In genomic region chr13:56734617-56735016, GRCm38 (mm10) we compare ENCODE assay signal across 20 mouse cellular contexts. TPM values are rescaled to one million over a fixed set of nuclear protein-coding genes. Genes with fewer than 3 reads are reported as not detected.
"Had no signal": no experiment of that assay in that cellular context is flagged by ENCODE, and none has a peak within 500 bp of the region (broad histone marks: within the 10 kb centered on the region; RNA-seq: fewer than 3 reads in every experiment).

No protein-coding gene starts in this region.

- H3K4me2 ChIP-seq: limb, embryonic 12.5 days; liver, embryonic 13.5 days; lung, embryonic 15.5 days; midbrain, embryonic 15.5 days; neural tube, embryonic 13.5 days had no signal

- H3K27ac ChIP-seq: kidney, postnatal 0 days; limb, embryonic 12.5 days; liver, embryonic 13.5 days; lung, embryonic 15.5 days; macrophage; midbrain, embryonic 10.5 days; midbrain, embryonic 15.5 days; neural tube, embryonic 13.5 days had no signal

- DNase-seq: kidney, postnatal 36 days; layer of hippocampus, adult 9-11 months; layer of hippocampus, postnatal 36 days; liver; liver, embryonic 13.5 days; liver, postnatal 0 days; lung, postnatal 14 days; retina, postnatal 1 day; right cerebral cortex, postnatal 4 days; spleen, adult 18-20 months; thymus, adult 2 months; thymus, postnatal 25 days had no signal

- H3K9me3 ChIP-seq: limb, embryonic 12.5 days; liver, embryonic 13.5 days; lung, embryonic 15.5 days; midbrain, embryonic 10.5 days; midbrain, embryonic 15.5 days; neural tube, embryonic 13.5 days had no signal

- H3K4me1 ChIP-seq: limb, embryonic 12.5 days; lung, embryonic 15.5 days; midbrain, embryonic 10.5 days; midbrain, embryonic 15.5 days; neural tube, embryonic 13.5 days had no signal

- H3K9ac ChIP-seq: limb, embryonic 12.5 days; liver, embryonic 13.5 days; liver, postnatal 0 days; lung, embryonic 15.5 days; midbrain, embryonic 15.5 days; neural tube, embryonic 13.5 days had no signal

- H3K4me3 ChIP-seq: limb, embryonic 12.5 days; liver, embryonic 13.5 days; lung, embryonic 15.5 days; midbrain, embryonic 10.5 days; midbrain, embryonic 15.5 days; neural tube, embryonic 13.5 days had no signal

- H3K27me3 ChIP-seq: limb, embryonic 12.5 days; liver, embryonic 13.5 days; lung, embryonic 15.5 days; midbrain, embryonic 15.5 days; neural tube, embryonic 13.5 days had no signal

- ATAC-seq: liver, postnatal 0 days; midbrain, embryonic 15.5 days had no signal

RNA-seq across cellular contexts. Expression of gene Gm45623, which starts 19.0 kb away (rescaled TPM):
- polyA plus RNA-seq: kidney, postnatal 0 days; limb, embryonic 12.5 days; liver, embryonic 13.5 days; liver, postnatal 0 days; macrophage; midbrain, embryonic 10.5 days; thymus, adult 2 months; urinary bladder, adult 2 months had no signal
